Mouse (Mus musculus): ENCODE results near the gene Efcab3. TPM values are rescaled to one million over a fixed set of nuclear protein-coding genes. Genes with fewer than 3 reads are reported as not detected.

The Efcab3 gene
- total and polyA plus RNA-seq, 2 experiments from 2014 or later = 0.24 TPM; not detected in 1

GRCm38 (mm10) chr11:105156748-105157267 is 93.4 kb downstream of the Efcab3 start:
- no peaks in the 10 kb centered on the region for H3K4me1 ChIP-seq (ENCODE audit: insufficient read depth)
- no peak for DNase-seq
- no peaks in the 10 kb centered on the region for H3K9me3 ChIP-seq (ENCODE audit: low read length)
- 89% methylated on average over 19 of the region's 19 CpGs for WGBS
- no peak overlapping the region for H3K4me2 ChIP-seq (ENCODE audit: low read depth)
- no peak for TF ChIP-seq CTCF (IDR thresholded peaks at IDR 0.05; ENCODE audit: low read depth)
- no peak overlapping the region for H3K27ac ChIP-seq (ENCODE audit: low read depth, low read length)
- ATAC-seq = no peak
- no peaks in the 10 kb centered on the region for H3K36me3 ChIP-seq (ENCODE audit: insufficient read depth)
- no peak overlapping the region for H3K9ac ChIP-seq
- no peaks in the 10 kb centered on the region for H3K27me3 ChIP-seq (ENCODE audit: insufficient read depth, low read length)
- no peak overlapping the region for H3K4me3 ChIP-seq (ENCODE audit: low read depth, low read length)

GRCm38 (mm10) chr11:105158047-105158446 is 94.7 kb downstream of the Efcab3 start:
- Histone ChIP-seq H3K9ac (no peak overlapping the region), H3K36me3 (ENCODE audit: insufficient read depth) (no peaks in the 10 kb centered on the region), H3K27ac (ENCODE audit: low read depth, low read length) (no peak overlapping the region), H3K4me1 (ENCODE audit: insufficient read depth) (no peaks in the 10 kb centered on the region), H3K9me3 (ENCODE audit: low read length) (no peaks in the 10 kb centered on the region), H3K4me3 (ENCODE audit: low read depth, low read length) (no peak overlapping the region), H3K27me3 (ENCODE audit: insufficient read depth, low read length) (no peaks in the 10 kb centered on the region), H3K4me2 (ENCODE audit: low read depth) (no peak overlapping the region)
- TF ChIP-seq CTCF (IDR thresholded peaks at IDR 0.05; ENCODE audit: low read depth) = no peak
- DNase-seq = no peak
- no peak for ATAC-seq

- no peak overlapping the region for H3K9ac ChIP-seq
- H3K9me3 ChIP-seq (ENCODE audit: low read length) = no peaks in the 10 kb centered on the region
- H3K27me3 ChIP-seq (ENCODE audit: insufficient read depth, low read length) = no peaks in the 10 kb centered on the region
- H3K4me1 ChIP-seq (ENCODE audit: insufficient read depth) = no peaks in the 10 kb centered on the region
- H3K4me2 ChIP-seq (ENCODE audit: low read depth) = no peak overlapping the region
- no peak for TF ChIP-seq CTCF (IDR thresholded peaks at IDR 0.05; ENCODE audit: low read depth)
- 56% methylated on average over 6 of the region's 6 CpGs for WGBS
- H3K36me3 ChIP-seq (ENCODE audit: insufficient read depth) = no peaks in the 10 kb centered on the region
- H3K27ac ChIP-seq (ENCODE audit: low read depth, low read length) = no peak overlapping the region
- H3K4me3 ChIP-seq (ENCODE audit: low read depth, low read length) = no peak overlapping the region
- ATAC-seq (no peak), DNase-seq (no peak)
Measured at GRCm38 (mm10) chr11:105159673-105160360, 96.4 kb downstream of the Efcab3 start.

GRCm38 (mm10) chr11:105161411-105161810 is 98.0 kb downstream of the Efcab3 start:
- ATAC-seq (no peak), DNase-seq (no peak)
- TF ChIP-seq CTCF (IDR thresholded peaks at IDR 0.05; ENCODE audit: low read depth) = no peak
- Histone ChIP-seq H3K4me1 (ENCODE audit: insufficient read depth) (no peaks in the 10 kb centered on the region), H3K9me3 (ENCODE audit: low read length) (no peaks in the 10 kb centered on the region), H3K27me3 (ENCODE audit: insufficient read depth, low read length) (no peaks in the 10 kb centered on the region), H3K4me2 (ENCODE audit: low read depth) (no peak overlapping the region), H3K4me3 (ENCODE audit: low read depth, low read length) (no peak overlapping the region), H3K27ac (ENCODE audit: low read depth, low read length) (no peak overlapping the region), H3K9ac (no peak overlapping the region), H3K36me3 (ENCODE audit: insufficient read depth) (no peaks in the 10 kb centered on the region)
- 94% methylated on average over 2 of the region's 2 CpGs for WGBS

GRCm38 (mm10) chr11:105164516-105165510 is 101.4 kb downstream of the Efcab3 start:
- H3K27ac ChIP-seq (ENCODE audit: low read depth, low read length) = no peak overlapping the region
- no peaks in the 10 kb centered on the region for H3K9me3 ChIP-seq (ENCODE audit: low read length)
- 87% methylated on average over 69 of the region's 69 CpGs for WGBS
- no peaks in the 10 kb centered on the region for H3K36me3 ChIP-seq (ENCODE audit: insufficient read depth)
- no peak overlapping the region for H3K4me2 ChIP-seq (ENCODE audit: low read depth)
- DNase-seq = no peak
- no peak for ATAC-seq
- no peak for TF ChIP-seq CTCF (IDR thresholded peaks at IDR 0.05; ENCODE audit: low read depth)
- H3K27me3 ChIP-seq (ENCODE audit: insufficient read depth, low read length) = no peaks in the 10 kb centered on the region
- H3K9ac ChIP-seq = no peak overlapping the region
- no peaks in the 10 kb centered on the region for H3K4me1 ChIP-seq (ENCODE audit: insufficient read depth)
- H3K4me3 ChIP-seq (ENCODE audit: low read depth, low read length) = no peak overlapping the region

- no peak overlapping the region for H3K4me3 ChIP-seq (ENCODE audit: low read depth, low read length)
- H3K27me3 ChIP-seq (ENCODE audit: insufficient read depth, low read length) = no peaks in the 10 kb centered on the region
- no peak for TF ChIP-seq CTCF (IDR thresholded peaks at IDR 0.05; ENCODE audit: low read depth)
- H3K9ac ChIP-seq = no peak overlapping the region
- no peak overlapping the region for H3K4me2 ChIP-seq (ENCODE audit: low read depth)
- ATAC-seq (no peak), DNase-seq (no peak)
- H3K9me3 ChIP-seq (ENCODE audit: low read length) = no peaks in the 10 kb centered on the region
- no peaks in the 10 kb centered on the region for H3K4me1 ChIP-seq (ENCODE audit: insufficient read depth)
- no peaks in the 10 kb centered on the region for H3K36me3 ChIP-seq (ENCODE audit: insufficient read depth)
- H3K27ac ChIP-seq (ENCODE audit: low read depth, low read length) = no peak overlapping the region
- 93% methylated on average over 10 of the region's 10 CpGs for WGBS
Measured at GRCm38 (mm10) chr11:105166780-105167179, 103.4 kb downstream of the Efcab3 start.

Other genes starting within 250 kb of the Efcab3 start
- 26.8 and 38.1 TPM in 2 replicates for gene Mettl2, start 62.8 kb downstream of the Efcab3 start, total RNA-seq (2014; rRNA removed)
- 25.2 and 31.6 TPM in 2 replicates for gene Mettl2, start 62.8 kb downstream of the Efcab3 start, polyA plus RNA-seq (2015; fragmentation: Nextera tagmentation; extraction: Ambion mirVana)
- gene Gm10842, start 83.3 kb downstream of the Efcab3 start, total RNA-seq (2014; rRNA removed) = not detected in 2 replicates
- gene Gm10842, start 83.3 kb downstream of the Efcab3 start, polyA plus RNA-seq (2015; fragmentation: Nextera tagmentation; extraction: Ambion mirVana) = not detected in 2 replicates
- gene Tlk2, start 115.2 kb downstream of the Efcab3 start, total RNA-seq (2014; rRNA removed) = 71.1 and 94.0 TPM in 2 replicates
- 12.4 and 13.9 TPM in 2 replicates for gene Tlk2, start 115.2 kb downstream of the Efcab3 start, polyA plus RNA-seq (2015; fragmentation: Nextera tagmentation; extraction: Ambion mirVana)
- gene Mrc2, start 229.1 kb downstream of the Efcab3 start, total RNA-seq (2014; rRNA removed) = 8.2 and 13.2 TPM in 2 replicates
- 2.3 and 2.4 TPM in 2 replicates for gene Mrc2, start 229.1 kb downstream of the Efcab3 start, polyA plus RNA-seq (2015; fragmentation: Nextera tagmentation; extraction: Ambion mirVana)

Data from forebrain, postnatal 0 days (tissue).